Mouse (Mus musculus) adrenal gland, postnatal 4 days (tissue): Measurements from ENCODE around the gene Mgst3. TPM values are rescaled to one million over a fixed set of nuclear protein-coding genes. Genes with fewer than 3 reads are reported as not detected.

ENCODE experiments used
- DNase-seq, 2 experiments: peaks; one replicate each; pipeline ENCODE4 v3.0.0; 2021 to 2022; ENCODE audit warnings: low spot score in 2 of 2, mixed read lengths in 2 of 2
- total RNA-seq, 2 experiments: library from RNA; stranded (reverse); gene quantifications; 2 replicates each; pipeline ENCODE4 v1.2.3; 2021

The Mgst3 gene
- total RNA-seq, 2 experiments from 2014 or later = 67.2 to 77.2 TPM

- DNase-seq = no peak
These were observed 5.1 kb downstream of the Mgst3 start for GRCm38 (mm10) chr1:167388571-167388970.

GRCm38 (mm10) chr1:167387796-167388195 lies 5.8 kb downstream of the Mgst3 start:
- DNase-seq = no peak

GRCm38 (mm10) chr1:167387310-167387709 lies 6.3 kb downstream of the Mgst3 start:
- DNase-seq = no peak

- no peak for DNase-seq
These were observed 7.2 kb downstream of the Mgst3 start for GRCm38 (mm10) chr1:167386466-167386865.

DNA sequence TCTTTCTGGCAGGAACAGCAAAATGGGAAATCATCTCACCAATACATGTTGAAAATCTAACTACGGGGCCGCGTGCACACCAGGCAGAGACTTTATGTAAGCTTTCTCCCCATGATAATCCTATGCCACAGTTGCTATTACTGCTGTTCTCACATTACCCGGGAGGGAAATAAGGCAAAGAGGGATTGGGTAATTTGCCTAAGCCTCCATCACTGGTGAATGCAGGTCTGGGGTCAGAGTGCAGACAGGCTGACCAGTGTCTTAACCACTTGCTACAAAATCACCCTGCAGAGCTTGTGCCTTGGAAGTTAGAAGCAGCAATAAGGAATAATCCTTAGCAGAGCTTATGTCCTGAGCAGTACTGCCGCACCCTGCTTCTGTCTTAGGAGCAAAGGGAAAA lies 8.0 kb downstream of the Mgst3 start:
- no peak for DNase-seq

- no peak for DNase-seq
These were observed 8.4 kb downstream of the Mgst3 start for GRCm38 (mm10) chr1:167385211-167385610.

GRCm38 (mm10) chr1:167384156-167384555 lies 9.5 kb downstream of the Mgst3 start:
- DNase-seq = no peak

DNA sequence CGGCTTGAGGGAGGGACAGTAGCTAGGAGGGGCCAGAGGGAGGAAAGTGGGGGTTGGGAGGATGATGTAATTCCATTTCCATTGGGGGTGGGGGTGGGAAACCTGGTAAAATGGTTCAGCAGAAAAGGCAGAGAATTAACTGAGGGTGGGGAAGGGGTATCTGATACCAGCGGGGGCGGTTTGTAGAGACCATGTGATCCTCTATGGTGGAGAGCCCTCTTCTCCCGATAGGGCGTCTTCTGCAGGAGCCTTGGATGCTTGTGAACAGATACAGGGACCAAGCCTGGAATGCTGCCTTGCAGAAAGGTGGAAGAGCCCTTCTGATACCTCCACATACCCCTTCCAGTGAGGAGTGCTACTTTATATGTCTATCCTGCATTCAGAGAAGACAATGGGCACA lies 10.5 kb downstream of the Mgst3 start:
- no peak for DNase-seq

GRCm38 (mm10) chr1:167382763-167383162 lies 10.9 kb downstream of the Mgst3 start:
- no peak for DNase-seq

- DNase-seq = no peak
These were observed 11.3 kb downstream of the Mgst3 start for GRCm38 (mm10) chr1:167382316-167382715.

- DNase-seq = no peak
These were observed 12.3 kb downstream of the Mgst3 start for GRCm38 (mm10) chr1:167381050-167382015.

DNA sequence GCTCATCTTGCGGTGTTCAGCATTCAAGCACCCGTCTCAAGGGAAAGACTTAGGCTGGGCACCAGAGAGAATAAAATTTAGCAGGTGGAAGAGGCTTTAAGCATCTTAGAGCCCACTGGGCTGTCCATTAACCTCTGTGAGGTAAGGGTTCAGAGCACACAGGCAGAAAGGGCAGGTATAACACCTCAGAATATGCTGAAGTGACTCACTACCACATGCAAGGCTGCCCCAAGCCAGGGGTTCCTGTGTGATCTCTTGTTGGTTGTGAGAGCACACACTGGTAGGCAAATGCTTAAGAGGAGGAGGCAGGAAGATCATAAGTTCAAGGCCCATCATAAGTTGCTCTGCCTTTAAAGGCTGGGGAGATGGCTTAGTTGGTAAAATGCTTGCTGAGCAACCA lies 13.4 kb downstream of the Mgst3 start:
- no peak for DNase-seq

GRCm38 (mm10) chr1:167379751-167380150 lies 13.9 kb downstream of the Mgst3 start:
- DNase-seq = no peak

DNA sequence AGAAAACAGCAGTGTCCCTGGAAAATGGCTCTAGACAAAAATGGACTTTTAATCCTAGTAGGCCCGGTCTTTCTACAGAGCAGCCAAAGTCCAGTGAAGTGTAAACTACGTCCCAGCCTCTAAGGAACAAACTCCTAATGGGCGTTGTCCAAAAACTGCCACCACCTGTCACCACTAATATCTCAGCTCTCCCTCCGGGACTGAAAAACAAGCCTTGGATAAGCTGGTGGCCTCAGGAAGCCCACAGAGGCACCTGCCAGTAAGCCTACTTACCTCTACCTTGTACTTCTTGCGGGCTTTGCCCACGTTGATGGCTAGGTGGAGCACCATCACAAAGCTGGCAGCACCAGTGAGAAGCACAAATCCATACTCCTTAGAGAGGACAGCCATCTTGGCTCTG lies 15.6 kb downstream of the Mgst3 start:
- DNase-seq = no peak

DNA sequence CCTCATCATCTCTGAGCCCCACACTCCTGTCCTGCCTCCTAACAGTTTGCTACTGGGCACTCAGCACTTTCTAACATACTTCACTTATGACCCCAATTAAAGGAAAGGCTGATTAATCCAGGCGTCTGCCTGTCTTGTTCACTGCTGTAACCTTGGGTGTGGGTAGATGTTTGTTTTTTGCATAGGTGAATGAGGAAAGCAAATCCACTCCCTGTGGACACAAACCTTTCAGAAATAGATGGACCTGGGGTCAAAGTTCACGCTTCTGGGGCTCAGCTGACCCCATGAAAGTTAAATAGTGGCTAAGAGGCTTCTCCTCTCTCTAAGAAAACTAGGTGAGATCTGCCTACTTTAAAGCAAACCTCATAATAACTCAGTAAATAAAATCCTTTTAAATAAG lies 18.7 kb downstream of the Mgst3 start:
- DNase-seq = no peak

DNA sequence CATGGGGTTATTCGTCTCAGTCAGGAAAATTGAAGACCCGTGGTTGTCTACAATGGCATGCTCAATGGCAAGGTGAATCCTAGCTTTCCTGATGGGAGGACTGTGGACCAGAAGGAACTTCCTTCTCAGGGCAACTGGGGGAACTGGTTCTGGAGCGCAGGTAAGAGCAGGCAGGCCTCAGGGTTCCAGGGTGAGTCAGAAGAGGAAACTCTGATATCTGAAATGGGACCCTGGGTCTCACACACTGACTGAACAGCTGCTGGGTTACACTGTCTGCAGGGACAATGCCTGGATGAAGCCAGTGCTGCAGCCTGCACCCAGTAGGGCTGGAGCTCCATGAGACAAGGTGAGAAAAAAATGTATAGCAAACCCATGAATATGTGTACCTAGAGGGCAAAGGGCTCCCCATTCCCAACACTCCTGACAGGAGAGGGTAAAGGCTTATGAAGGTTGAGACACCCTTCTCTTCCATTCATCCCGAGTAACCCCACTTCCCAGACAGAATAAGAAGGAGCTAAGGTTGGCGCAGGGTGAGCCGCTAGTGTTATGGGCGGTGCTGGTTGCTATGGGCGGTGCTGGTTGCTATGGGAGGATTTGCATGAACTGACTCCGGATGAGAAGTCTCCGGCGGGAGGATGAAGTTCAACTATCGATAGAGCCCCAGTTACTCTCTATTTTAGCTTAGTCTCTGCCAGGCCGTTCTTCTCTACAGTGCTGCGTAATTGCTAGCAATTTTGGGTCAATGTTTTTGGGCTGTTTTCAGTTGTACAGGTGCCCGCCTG lies 19.4 kb downstream of the Mgst3 start:
- no peak for DNase-seq

DNA sequence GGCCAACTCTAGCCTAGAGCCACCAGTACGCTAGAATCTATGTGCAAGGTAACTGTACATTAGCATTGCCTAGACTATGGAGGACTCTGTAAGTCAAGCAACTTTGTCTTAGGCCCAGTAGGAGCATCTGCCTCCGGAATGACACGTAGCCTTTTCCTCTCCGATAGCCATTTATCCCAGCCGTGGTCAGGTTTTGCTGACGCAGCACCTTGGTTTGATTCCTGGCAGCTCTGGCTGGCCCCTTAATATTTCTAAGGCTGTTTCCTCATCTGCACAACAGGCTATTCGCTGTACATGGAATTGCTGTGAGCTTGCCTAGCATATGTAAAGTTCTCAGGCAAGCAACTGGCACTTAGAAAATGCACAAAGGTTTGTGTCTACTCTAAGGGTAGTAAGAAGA lies 20.9 kb downstream of the Mgst3 start:
- no peak for DNase-seq

DNA sequence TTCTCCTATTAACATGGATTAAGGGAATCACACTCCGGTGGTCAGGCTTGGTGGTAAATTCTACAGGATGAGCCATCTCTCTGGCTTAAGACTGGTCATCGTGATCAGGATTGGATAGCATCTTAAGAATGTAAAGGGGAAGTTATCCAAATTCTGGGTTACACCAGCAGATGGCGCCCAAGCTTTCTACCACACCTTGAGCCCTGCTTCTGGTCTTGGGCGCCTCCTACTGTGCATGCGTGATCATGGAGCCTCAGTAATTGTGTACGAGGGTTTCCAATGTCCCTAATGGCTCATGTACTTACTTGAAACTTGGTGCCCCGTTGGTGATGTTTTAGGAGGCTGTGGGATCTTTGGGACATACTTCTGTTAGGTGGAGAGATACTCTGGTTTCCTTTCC lies 23.7 kb downstream of the Mgst3 start:
- DNase-seq = peak; percentile 61 to 79

DNA sequence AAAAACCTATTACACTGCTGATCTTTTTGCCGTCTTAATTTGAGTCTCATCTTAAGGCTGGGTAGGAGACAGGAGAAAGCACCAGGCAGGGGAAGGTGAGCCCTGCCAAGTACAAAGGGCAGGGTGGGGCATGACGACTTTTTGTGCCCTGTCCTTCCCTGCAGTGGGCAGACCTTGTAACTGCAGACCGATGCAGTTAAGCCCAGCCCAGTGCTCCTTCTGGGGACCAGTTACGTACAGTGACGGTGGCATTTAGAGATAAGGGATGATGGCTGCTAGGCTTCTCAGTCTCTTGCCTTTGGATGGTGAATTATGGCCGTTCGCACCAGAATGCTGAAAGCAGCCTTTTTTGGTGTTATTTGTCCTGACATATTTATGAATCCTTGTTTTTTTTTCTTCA lies 25.1 kb downstream of the Mgst3 start:
- DNase-seq = no peak

DNA sequence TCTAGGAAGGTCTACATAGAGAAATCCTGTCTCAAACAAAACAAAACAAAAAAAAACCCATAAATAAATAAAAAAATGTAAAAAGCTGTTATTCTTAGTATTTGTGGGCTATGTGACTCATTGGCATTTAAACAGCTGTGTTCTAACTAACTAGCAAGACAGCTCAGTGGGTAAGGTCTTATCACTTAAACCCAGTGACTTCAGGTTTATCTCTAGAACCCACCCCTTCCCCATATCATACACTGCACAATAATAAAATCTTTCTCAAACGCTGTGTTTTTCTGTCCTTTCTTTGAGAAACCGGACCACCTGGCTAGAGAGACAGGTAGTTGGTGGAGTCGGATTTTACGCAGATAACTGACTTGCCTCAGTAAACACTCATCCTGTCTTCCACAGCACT lies 25.6 kb downstream of the Mgst3 start:
- DNase-seq = no peak

DNA sequence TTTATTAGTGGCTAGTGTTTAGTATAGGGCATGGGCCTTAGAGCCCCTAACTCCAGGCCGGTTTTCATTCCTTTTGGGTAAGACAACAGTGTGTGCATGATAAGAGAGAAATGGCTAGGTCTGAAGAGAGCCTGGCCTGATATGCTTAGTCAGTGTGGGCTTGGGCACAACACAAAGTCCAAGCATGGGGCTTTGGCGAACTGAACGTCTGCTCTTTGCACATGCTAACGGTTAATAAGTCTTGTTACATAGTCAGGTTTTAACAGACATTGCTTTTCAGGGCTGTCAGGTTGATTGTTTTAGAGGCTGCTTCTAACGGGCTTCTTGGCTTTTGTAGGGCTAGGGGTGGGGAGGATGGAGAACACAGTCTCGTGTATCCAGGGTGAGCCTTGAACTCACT lies 27.0 kb downstream of the Mgst3 start:
- DNase-seq = no peak

- no peak for DNase-seq
These were observed 27.8 kb downstream of the Mgst3 start for GRCm38 (mm10) chr1:167365808-167366207.
